Mouse (Mus musculus) kidney, postnatal 36 days (tissue): ENCODE data around the gene Gm49387.

Experiments
- DNase-seq, 2 experiments: peaks; one replicate each; pipeline ENCODE4 v3.0.0; 2021 to 2022; ENCODE audit warnings: mixed read lengths in 2 of 2

Gm49387 gene

DNA sequence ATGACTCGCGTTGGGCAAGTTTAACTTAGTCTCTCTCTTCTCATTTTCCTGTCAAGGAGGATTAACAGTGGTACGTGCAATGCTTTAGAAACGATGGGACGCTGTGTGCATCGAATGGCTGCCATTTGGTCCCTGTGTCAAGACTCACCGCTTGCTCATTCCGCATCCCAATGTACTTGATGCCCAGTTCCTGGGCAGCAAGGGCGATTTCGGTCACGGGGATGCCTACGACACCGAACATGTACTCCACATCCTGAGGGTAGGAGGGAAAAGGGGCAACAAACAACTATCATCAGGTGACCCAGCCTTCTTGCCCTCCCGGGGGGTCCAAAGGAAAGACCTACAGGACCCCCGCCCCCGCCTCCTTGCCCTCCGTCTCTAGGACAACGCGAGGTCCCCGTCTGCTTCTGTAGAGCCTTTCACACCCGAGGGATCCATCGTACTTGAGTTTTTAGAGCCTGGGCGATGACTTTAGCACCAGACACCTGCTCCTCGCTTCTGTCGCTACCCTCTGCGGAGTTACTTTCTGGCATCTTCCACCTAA lies at the start of gene Gm49387:
Gm49387 (minus strand) TSS at position 533 of the 544 bp plus-strand sequence.
- peak in 1 of 2 experiments; percentile 53 for DNase-seq

DNA sequence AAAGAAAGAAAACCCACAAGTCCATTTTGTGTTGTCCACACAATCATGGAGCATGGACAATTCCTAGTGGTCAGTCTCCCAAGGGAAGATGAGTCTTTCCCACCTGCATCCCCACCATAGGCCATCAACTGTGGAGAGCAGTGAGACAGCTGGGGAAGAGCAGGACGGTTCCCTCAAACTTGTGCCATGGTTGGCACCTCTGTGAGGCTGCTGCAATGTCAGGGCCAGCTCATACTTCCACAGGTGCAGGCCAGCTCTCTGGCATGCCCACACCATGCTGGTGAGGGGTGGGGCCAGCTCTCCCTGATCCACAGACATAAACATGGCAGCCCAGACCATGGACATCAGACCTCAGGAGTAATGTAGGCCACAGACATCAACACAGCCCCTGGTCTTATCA lies 45.6 kb upstream of the Gm49387 start:
- no peak for DNase-seq

DNA sequence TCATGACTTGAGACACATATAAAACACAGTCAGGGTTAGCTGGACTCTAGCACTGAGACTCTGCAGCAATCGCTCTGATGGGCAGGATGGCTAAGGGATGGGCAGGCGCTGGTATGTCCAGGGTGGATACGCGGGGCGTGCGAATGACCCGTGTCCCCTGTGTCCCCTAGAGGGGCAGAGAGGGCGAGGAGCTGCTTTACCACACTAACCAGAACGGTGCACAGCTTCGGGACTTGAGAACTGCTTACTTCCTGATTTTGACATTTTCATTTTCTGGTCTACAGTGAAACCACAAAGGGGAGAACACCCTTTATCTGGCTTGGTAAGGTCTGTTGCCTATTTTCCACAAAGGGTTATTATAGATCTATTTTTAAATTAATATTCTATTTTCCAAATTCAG lies 45.0 kb upstream of the Gm49387 start:
- no peak for DNase-seq

DNA sequence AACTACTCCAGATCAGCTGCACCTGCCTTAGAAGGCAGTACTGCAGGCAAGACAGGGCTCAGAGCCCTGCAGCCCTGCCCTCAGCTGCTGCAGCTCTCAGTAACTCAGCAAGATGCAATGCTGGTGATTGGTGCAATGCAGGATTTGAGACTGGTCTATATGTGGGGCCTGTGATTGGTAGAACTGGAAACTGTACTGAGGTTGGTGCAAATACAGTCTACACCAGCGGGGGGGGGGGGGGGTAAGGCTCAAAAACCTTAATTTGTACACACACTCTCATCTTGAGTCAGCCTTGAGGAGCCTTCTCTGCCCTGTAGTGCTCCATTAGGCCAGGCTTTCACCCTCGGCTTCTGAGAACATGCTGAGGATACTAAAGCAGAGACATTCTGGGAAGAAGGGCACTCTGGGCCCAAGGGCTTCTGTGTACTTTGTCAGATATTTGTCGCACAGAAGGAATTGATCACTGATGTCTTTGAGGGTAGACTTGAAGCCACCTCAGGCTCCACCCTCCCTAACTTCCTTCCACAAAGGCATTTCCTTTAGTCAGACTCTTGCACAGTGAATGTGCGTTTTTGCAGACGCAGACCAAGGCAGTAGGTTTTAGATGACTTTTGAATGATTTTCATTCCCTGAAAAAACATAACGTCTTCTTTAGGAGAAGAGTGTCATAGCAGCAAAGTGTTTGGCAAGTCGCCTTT lies 43.8 kb upstream of the Gm49387 start:
- no peak for DNase-seq

DNA sequence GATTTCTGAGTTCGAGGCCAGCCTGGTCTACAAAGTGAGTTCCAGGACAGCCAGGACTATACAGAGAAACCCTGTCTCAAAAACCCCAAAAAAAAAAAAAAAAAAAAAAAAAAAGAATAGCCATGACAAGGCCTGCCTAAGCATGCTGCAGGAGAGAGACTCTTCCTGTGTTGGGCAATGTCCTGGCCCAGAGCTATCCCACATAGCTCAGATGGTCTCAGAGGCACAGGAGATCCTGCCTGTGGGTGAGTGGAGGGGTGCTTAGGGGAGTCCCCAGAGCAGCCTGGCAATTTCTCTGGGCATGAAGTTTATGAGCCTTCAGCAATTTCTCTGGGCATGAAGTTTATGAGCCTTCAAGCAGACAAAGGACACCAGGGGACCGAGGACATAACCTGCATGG lies 42.9 kb upstream of the Gm49387 start:
- no peak for DNase-seq

DNA sequence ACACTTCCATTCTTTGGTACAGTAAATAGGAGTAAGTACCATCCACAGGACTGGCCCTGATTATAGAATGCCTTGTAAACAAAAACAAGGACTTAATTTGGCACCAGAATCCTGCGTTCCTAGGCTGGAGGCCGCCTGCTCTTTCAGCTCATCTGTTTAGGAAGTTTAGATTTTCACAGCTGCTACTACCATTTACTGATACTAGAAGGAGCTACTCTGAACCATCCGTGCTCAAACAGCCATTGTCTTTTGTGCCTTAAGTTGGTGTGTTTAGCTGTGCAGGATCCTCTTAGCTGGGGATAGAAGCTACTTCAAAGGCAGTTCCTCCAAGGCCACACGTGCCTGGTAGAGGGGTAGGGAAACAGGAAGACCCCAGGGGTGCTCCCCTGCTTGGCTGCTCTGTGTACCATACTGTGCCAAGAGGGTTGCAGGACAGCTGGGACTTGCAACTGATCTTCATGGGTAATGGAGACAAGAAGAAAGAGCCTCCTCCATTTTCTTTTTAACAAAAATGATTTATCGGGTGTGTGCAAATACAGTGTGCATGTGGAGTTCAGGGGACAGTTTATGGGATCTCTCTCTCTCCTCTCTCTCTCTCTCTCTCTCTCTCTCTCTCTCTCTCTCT lies 41.4 kb upstream of the Gm49387 start:
- DNase-seq = no peak

DNA sequence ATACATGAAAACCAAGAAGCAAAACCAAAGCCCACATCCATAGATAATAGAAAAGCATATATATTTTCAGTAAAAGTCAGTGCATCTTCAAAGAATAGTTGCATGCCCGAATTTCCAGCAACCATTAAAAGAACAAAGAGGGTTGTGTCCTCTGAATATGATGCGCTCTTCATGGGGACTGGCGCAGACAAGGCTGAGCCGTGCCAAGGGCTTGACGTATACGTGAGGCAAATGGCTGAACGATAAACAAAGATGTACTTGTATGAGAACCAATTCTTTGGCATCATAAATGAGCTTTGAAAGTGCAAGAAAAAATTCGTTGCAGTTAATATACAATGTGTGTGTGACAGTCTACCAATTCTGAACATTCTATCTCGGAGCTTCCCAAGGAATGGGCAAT lies 40.6 kb upstream of the Gm49387 start:
- DNase-seq = no peak

DNA sequence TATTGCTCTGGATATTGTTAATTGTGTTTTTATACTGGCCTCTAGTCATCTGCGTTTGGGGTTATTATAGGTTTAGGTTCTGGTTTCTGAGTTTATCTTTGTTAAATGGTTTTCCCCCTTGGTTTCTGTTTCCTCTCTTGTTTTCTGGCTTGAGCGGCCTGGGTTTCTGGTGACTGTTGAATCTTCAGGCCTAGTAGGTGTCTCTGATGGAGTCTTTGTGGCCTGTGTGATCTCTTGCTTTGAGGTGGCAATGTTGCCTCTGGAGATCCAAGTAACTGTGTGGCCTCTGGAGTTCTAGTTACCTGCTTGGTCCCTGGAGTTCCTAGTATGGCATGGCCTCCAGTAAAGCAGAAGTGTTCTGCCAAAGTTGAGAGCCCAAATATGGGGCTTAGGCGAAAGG lies 40.0 kb upstream of the Gm49387 start:
- DNase-seq = no peak

DNA sequence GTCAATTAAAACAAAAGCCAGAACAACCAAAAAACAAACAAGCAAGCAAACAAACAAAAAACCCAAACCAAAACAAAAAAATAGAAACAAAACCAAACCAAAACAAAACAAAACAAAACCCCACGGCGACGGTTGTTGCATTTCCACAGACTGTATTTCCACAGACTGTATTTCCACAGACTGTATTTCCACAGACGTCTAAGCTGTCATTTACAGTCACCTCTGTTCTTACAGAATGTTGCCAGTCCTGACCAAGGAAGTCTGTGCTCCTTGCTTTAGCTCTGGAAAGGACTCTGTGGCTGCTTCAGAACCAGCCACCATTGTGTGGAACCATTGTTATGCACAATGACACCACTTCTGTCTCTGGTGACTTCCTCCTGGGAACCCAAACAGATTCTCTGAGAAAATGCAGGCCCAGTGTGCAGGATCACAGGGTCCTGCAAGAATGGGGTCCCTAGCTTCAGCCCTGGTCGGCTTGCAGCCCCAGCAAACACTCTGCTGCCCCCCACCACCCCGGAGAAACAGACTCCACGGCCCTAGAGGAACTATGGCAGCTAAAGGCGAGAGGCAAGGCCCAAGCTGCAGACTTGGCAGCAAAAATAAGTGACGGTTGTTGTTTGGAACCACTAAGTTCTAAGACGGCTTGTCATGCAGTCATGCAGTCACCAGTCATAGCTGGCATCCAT lies 31.1 kb upstream of the Gm49387 start:
- DNase-seq = no peak

DNA sequence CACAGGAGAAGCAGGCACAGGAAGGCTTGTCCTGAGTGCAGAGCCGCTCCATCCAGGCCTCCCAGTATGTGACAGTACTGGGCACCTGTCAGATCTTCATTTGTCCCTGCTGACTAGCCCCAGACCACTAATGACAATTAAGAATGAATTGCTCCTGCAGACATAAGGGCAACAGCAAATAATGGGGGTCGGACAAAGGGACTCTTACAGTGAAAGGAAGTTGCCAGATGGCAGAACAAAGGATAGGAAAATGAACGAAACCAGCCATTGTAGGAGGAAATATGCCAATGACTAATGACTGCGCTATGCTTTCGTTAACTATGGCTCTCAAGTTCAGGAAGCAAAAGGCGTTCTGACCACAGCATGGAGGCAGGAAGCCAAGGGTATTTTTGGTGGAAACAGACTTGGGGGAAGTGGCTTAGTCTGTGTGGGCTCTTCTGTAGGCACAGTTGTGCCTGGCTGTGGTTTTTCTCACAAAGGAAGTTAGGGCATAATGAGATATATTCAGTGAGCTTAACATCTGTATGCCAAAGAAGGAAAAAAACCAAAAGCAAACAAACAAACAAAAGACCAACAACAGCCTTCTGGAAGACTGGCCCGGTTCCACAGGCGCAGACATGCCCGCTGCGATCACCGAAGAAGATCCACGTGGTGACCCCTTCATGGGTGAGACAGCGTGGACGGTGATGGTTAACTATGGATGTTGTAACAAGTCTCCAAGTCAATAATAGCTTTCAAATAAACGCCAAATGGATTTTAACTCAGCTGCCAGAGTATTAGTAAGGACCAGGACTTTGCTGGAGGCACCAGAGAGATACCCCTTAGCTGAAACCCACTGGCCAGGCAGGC lies 29.2 kb upstream of the Gm49387 start:
- peak; percentile 39 to 49 for DNase-seq

DNA sequence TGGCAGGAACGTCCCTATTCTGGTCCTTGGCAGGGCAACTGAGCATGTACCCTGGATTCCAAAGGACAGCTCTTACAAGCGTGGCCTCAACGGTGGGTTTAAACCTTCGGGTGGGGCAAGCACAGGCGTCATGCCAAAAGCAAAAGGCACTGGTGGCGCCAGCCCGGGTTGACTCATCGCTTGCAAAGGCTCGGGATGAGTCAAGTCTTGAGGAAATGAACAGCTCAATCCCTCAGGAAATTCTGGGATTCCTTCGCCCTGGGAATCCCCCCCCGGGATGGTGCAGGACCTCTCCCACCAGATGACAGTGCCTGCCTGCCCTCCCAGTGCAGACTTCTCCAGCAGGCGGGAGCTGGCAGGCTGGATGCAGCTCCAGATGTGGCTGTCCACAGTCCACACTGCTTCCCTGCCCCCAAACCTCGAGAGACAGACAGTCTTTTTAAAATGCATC lies 28.5 kb upstream of the Gm49387 start:
- DNase-seq = peak; percentile 73 to 79

DNA sequence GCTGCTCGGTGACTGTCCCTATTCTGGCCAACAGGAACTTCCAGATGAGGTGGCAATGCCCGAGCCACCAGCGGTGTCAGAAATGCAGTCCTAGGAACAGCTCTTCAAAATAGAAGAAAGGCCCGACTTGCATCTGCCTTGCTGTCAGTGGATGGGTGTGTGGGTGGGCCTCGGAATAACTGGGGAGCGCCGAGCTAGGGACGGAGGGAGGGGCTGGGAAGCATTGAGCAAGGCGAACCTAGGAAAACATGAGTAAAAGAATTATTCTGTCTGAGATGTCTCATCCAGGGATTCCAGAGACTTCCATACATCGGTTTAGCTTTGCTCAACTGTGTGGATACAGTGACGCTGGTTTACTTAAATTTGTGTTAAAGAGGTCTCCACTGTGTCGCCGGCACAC lies 27.6 kb upstream of the Gm49387 start:
- DNase-seq = no peak

DNA sequence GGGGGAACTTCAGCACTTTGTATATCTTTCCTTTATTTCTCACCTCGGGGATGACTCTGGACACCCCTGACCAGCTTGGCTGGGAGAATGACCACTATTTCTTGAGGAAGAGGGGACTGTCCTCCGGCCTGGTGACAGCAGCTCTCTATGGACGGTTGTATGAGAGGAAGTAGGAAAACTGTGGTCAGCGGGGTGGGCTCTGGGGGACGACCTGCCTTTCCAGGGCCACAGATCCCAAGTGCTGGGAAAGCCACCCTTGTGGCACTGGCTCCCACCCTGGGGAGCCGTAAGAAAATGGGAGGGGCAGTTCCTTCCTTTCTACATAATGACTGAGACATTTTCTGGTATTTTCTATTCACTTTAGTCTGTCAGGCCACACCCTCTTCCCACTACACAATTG lies 27.1 kb upstream of the Gm49387 start:
- DNase-seq = no peak

DNA sequence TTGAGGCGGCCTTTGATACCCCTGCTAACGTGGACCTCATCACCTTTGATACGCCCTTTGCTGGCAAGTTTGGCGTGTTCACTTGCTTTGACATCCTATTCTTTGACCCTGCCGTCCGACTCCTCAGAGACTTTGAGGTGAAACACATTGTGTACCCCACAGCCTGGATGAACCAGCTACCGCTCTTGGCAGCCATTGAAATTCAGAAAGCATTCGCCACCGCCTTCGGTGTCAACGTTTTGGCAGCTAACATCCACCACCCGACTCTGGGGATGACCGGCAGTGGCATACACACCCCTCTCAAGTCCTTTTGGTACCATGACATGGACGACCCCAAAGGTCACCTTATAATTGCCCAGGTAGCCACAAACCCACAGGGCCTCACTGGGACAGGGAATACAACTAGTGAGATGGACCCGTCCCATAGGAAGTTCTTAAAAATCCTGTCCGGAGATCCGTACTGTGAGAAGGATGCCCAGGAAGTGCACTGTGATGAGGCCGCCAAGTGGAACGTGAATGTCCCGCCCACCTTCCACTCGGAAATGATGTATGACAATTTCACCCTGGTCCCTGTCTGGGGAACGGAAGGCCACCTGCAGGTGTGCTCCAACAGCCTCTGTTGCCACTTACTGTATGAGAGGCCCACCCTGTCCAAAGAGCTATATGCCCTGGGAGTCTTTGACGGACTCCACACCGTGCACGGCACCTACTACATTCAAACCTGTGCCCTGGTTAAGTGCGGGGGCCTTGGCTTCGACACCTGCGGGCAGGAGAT lies 26.4 kb upstream of the Gm49387 start:
- DNase-seq = no peak

DNA sequence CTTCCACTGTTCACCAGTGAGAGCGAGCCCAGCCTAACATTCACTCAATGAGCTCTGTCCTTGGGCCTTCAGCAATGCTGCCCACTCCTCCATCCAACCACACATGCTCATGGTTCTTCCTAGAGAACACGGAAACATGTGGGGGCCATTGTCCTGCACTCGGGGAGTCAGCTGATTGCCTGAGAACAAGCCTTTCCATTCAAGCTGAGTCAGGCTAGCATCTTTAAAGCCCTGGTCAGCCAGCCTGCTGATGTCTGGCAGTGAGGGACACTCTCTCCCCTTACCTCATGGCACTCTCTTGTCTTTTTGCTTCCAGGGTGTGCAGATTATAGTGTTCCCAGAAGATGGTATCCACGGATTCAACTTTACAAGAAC lies 24.9 kb upstream of the Gm49387 start:
- no peak for DNase-seq

DNA sequence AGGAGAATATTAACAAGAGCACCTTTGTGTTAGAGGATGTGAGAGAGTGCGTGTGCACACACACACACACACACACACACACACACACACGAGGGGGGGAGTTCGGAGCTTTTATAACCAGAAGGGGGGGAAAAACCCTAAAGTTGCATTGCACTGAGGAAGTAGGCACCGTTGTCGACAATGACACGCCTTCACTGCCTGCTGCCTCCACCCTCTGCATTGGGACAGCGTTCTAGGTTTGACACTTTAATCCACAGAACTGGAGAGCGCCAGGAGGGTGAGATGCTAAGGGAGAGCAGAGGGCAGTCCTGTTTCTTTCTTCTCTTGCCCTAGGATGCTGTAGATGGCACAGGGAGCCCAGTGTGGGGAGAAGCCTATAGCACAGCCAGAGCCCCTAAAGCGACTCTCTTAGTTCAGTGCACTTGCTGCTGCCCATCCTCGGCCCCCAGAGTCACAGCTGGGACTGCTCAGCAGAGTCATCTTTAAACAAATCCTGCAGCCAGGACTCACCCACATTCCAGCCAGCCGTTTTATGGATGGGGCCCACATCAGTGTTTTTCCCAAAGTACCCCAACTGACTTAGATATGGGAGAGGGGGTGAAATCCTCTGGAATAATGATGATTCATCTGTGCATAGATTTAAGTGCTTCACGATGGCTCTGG lies 24.4 kb upstream of the Gm49387 start:
- DNase-seq = no peak

DNA sequence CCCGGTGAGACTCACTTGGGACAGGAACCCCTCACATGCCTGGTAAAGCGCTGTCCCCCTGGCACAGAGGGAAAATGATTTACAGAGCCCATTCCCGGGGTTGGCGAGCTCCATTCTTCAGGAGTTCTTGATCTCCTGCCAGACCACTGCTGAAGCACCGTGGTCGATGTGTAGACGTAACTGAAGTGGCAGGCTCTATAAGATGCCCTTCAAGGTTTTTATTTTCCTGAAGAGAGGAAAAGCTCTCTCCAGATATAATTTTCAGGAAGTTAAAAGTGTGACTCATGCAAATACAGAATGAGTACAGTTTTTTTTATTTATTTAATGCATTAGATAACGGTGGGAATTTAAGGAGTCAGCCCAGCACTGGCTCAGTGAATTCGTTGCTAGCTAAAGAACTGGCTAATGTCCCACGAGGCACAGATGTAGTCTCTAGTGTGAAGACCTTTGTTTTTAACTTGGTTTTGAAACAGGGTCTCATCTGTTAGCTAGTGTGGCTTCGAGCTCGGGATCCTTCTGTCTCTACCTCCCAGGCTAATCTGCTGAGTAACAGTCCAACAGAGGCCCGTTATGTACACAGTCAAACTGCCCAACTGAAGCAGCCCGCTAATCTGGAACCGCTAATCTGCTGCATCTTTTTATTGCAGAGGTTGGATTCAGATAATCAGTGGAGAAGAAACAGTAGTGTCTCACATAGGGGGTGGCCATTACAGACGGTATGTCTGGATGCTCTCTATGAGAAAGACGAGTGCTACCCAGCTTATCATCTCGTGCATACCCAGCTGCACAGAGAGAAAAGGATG lies 23.6 kb upstream of the Gm49387 start:
- DNase-seq = peak in 1 of 2 experiments; percentile 46

DNA sequence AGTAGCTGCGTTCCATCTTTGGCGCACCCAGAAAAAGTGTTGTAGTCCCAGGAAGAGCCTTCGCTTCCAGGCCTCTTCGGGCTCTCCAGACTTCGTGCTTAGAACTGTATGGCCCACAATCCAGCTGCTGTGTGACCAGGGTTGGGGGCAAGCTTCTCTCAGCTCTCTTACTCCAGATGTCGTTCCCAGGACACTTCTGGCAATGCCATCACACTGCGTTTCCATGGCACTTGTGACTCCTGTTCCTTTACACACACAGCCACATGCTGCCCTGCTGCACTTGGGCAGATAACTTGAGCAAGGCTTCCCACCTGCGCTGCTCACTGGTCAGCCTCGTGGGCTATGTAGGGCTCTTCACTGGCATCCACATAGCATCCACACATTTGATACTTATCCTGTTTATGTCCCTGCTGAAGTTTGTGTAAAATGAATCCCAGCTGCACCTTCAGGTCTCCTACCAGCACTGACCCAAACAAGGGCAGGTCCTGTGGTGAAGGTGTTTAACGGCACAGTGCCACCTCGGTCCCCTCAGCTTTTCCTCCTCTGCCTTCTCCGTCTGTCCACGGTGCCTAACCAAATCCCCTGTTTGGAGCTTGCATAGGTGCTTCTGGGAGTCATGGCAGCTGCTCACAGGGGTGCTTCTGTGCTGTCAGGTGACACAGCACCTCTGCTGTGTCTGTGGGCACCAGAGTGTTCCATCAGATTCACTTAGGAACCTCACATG lies 22.9 kb upstream of the Gm49387 start:
- DNase-seq = no peak

DNA sequence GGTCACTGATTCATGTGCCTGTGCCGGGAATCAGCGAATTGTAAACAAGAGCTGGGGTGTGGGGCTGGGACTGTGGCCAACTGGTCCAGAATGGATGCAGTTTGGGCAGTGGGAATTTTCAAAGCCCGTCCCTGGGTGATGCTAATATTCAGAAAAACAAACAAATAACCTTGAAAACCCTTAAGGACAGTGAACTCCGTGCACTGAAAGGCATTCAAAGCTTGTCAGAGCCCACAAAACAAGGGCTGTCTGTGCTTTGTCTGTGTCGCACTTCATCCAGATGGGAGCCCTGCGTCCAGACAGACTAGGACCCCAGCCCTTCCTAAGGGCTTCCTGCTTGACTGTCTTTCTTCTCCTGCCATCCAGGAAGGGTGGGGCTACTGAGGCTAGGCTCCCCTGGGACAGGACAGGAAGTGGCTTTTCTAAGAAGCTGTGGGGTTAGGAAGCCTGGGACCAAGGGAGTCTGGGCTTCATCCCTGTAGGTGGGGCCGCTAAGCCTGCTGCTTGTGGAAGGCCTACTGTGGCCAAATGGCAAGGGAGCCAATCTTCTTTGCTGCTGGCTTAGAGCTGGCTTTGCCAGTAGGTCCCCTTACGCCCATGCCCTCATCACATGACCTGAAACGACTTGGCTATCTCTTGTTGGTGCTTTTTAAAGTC lies 22.0 kb upstream of the Gm49387 start:
- peak; percentile 86 to 91 for DNase-seq
